Mouse (Mus musculus) E14TG2a.4 (cell line): ENCODE measurements around the gene Tnr.

Experiments used
- CTCF ChIP-seq: conservative IDR thresholded peaks from 2 replicates; pipeline ENCODE4 v1.5.1; 2014; ENCODE audit warnings: low read length
- POU5F1 ChIP-seq: IDR thresholded peaks from 2 replicates; pipeline ENCODE4 v1.6.1; 2014; ENCODE audit warnings: low read length, borderline replicate concordance

DNA sequence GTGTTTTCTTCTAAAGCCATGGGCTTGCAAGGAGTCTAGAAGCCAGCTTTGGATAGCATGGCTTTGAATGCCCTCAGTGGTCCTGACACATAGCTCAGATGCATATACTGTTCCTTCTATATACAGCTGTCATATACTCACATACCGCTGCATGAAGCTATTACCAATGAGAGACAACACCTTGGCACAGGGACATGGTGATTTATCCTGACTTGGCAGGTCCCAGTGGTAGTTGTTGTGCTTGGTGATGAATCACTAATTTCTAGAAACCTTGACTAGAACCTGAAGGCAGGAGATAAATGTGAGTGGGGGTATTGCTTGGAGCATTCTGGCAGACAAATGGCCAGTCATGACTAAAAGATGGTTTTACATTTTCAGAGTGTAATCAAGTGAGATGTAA, 192.7 kb downstream of the Tnr start:
- no peak for TF ChIP-seq CTCF
- TF ChIP-seq POU5F1: no peak
